Mouse (Mus musculus) brain, embryonic 14.5 days (tissue): Measurements from ENCODE around the gene C1qtnf4.

Experiments
- CTCF ChIP-seq: fragments of 200-500 bp; IDR thresholded peaks from 2 replicates; pipeline ENCODE4 v1.5.1; 2012; ENCODE audit warnings: inconsistent platforms, mild to moderate bottlenecking, moderate library complexity, borderline replicate concordance; ENCODE audit not compliant: insufficient read depth, insufficient read length; ENCODE audit errors: extremely low read depth
- POLR2A ChIP-seq: fragments of 200-500 bp; IDR thresholded peaks from 2 replicates; pipeline ENCODE4 v1.6.1; 2012; ENCODE audit warnings: mild to moderate bottlenecking, inconsistent platforms, borderline replicate concordance; ENCODE audit not compliant: poor library complexity, insufficient read depth, insufficient read length, severe bottlenecking; ENCODE audit errors: extremely low read depth

GRCm38 (mm10) chr2:90866524-90866923 lies 19.1 kb upstream of the C1qtnf4 start:
- no peak for TF ChIP-seq POLR2A
- peak; percentile 97 for TF ChIP-seq CTCF
